7 mouse cellular contexts compared by ENCODE assay signal in genomic region chr11:96830539-96831216, GRCm38 (mm10). TPM values are rescaled to one million over a fixed set of nuclear protein-coding genes. Genes with fewer than 3 reads are reported as not detected.
A peak's percentile ranks its signal among the peaks of the same experiment; 100 is the strongest.
DNase-seq lines count a peak whose midpoint lies in the region; ATAC-seq lines count a peak whose summit lies in the region.

No protein-coding gene starts in this region.

- no peaks in the 10 kb centered on the region for H3K9me3 ChIP-seq in megakaryocyte, embryonic 14.5 days
- no peaks in the 10 kb centered on the region for H3K9me3 ChIP-seq in forebrain, embryonic 11.5 days (ENCODE audit: control insufficient read depth, low read length)
- H3K9me3 ChIP-seq in limb, embryonic 13.5 days = no peaks in the 10 kb centered on the region
- no peaks in the 10 kb centered on the region for H3K9me3 ChIP-seq in stomach, embryonic 15.5 days

- H3K27ac ChIP-seq in forebrain, embryonic 11.5 days (ENCODE audit: low read depth, low read length) = peak overlapping the region; percentile 96
- peak overlapping the region; percentile 97 for H3K27ac ChIP-seq in limb, embryonic 13.5 days
- H3K27ac ChIP-seq in stomach, embryonic 15.5 days = peak overlapping the region; percentile 98

- H3K9ac ChIP-seq in forebrain, embryonic 11.5 days (ENCODE audit: low read length) = peak overlapping the region; percentile 79
- peak overlapping the region; percentile 74 for H3K9ac ChIP-seq in limb, embryonic 13.5 days
- peak overlapping the region; percentile 61 for H3K9ac ChIP-seq in stomach, embryonic 15.5 days

- ATAC-seq in megakaryocyte, adult 5-6 weeks (ENCODE audit: poor library complexity, severe bottlenecking) = no peak
- no peak for ATAC-seq in forebrain, embryonic 11.5 days (replicated peaks; ENCODE audit: low FRiP score)
- no peak for ATAC-seq in limb, embryonic 13.5 days (ENCODE audit: low FRiP score, low read depth)
- ATAC-seq in stomach, embryonic 15.5 days (ENCODE audit: insufficient read depth, low FRiP score, low read depth) = no peak

- H3K36me3 ChIP-seq in megakaryocyte, embryonic 14.5 days (replicated peaks; ENCODE audit: low read length) = peaks cover 26% of the 10 kb centered on the region
- H3K36me3 ChIP-seq in forebrain, embryonic 11.5 days (ENCODE audit: control insufficient read depth, insufficient read depth, low read length) = no peaks in the 10 kb centered on the region
- H3K36me3 ChIP-seq in limb, embryonic 13.5 days = peaks cover 18% of the 10 kb centered on the region
- 0 out of 2 replicates have a peak, but pooled peaks cover 13% of the 10 kb centered on the region for H3K36me3 ChIP-seq in stomach, embryonic 15.5 days

- H3K4me2 ChIP-seq in forebrain, embryonic 11.5 days (ENCODE audit: low read depth, low read length, severe bottlenecking) = peak overlapping the region; percentile 64
- H3K4me2 ChIP-seq in limb, embryonic 13.5 days (replicated peaks) = peak overlapping the region; percentile 64
- H3K4me2 ChIP-seq in stomach, embryonic 15.5 days = peak overlapping the region; percentile 57

- H3K27me3 ChIP-seq in megakaryocyte, embryonic 14.5 days (replicated peaks) = peaks cover 3% of the 10 kb centered on the region
- H3K27me3 ChIP-seq in forebrain, embryonic 11.5 days (ENCODE audit: control insufficient read depth, insufficient read depth, low read length) = no peaks in the 10 kb centered on the region
- no peaks in the 10 kb centered on the region for H3K27me3 ChIP-seq in limb, embryonic 13.5 days
- H3K27me3 ChIP-seq in stomach, embryonic 15.5 days (replicated peaks) = no peaks in the 10 kb centered on the region

- H3K4me3 ChIP-seq in megakaryocyte, embryonic 14.5 days (replicated peaks) = peak overlapping the region; percentile 94
- peak overlapping the region; percentile 69 for H3K4me3 ChIP-seq in forebrain, embryonic 11.5 days (ENCODE audit: low read depth, low read length)
- peak overlapping the region; percentile 78 for H3K4me3 ChIP-seq in limb, embryonic 13.5 days
- peak overlapping the region; percentile 77 for H3K4me3 ChIP-seq in stomach, embryonic 15.5 days (replicated peaks)

- H3K4me1 ChIP-seq in megakaryocyte, embryonic 14.5 days = peaks cover 48% of the 10 kb centered on the region
- H3K4me1 ChIP-seq in forebrain, embryonic 11.5 days (replicated peaks; ENCODE audit: control insufficient read depth, insufficient read depth, low read length) = peaks cover 20% of the 10 kb centered on the region; the same call in 1 of the 2 replicates
- H3K4me1 ChIP-seq in limb, embryonic 13.5 days = peaks cover 36% of the 10 kb centered on the region
- peaks cover 31% of the 10 kb centered on the region for H3K4me1 ChIP-seq in stomach, embryonic 15.5 days

- 23% methylated on average over 13 of the region's 13 CpGs for WGBS in forebrain, embryonic 11.5 days
- WGBS in limb, embryonic 13.5 days = 22% methylated on average over 13 of the region's 13 CpGs
- 15% methylated on average over 13 of the region's 13 CpGs for WGBS in stomach, embryonic 15.5 days

- DNase-seq in forebrain, embryonic 11.5 days (ENCODE audit: low spot score) = no peak
- DNase-seq in urinary bladder, postnatal 10 days (ENCODE audit: low spot score) = no peak
- DNase-seq in cerebellum, adult 8-10 months = no peak

RNA-seq across cellular contexts. Expression of gene Nfe2l1, which starts 0.9 kb away (rescaled TPM):
- polyA plus RNA-seq in megakaryocyte, embryonic 14.5 days (2012; ENCODE audit: insufficient read depth, low replicate concordance) = 28.9 and 34.9 TPM in 2 replicates
- total RNA-seq in megakaryocyte, adult 5-6 weeks (2015) = 30.0 and 32.6 TPM in 2 replicates
- 30.2 and 31.1 TPM in 2 replicates for total RNA-seq in megakaryocyte, adult 5-6 weeks (2017)
- polyA plus RNA-seq in forebrain, embryonic 11.5 days (2014; fragmentation: Nextera tagmentation; extraction: Ambion mirVana) = 38.6 and 42.9 TPM in 2 replicates
- 68.6 and 69.3 TPM in 2 replicates for polyA plus RNA-seq in limb, embryonic 13.5 days (2015; fragmentation: Nextera tagmentation; extraction: Ambion mirVana)
- polyA plus RNA-seq in stomach, embryonic 15.5 days (2015; fragmentation: Nextera tagmentation; extraction: Ambion mirVana) = 52.6 and 54.1 TPM in 2 replicates

RNA-seq across cellular contexts. Expression of gene Copz2, which starts 19.0 kb away (rescaled TPM):
- polyA plus RNA-seq in megakaryocyte, embryonic 14.5 days (2012; ENCODE audit: insufficient read depth, low replicate concordance) = 3.4 TPM in 1 of 2 replicates, not detected in the other
- 2.0 and 4.2 TPM in 2 replicates for total RNA-seq in megakaryocyte, adult 5-6 weeks (2015)
- total RNA-seq in megakaryocyte, adult 5-6 weeks (2017) = 0.28 and 0.92 TPM in 2 replicates
- polyA plus RNA-seq in forebrain, embryonic 11.5 days (2014; fragmentation: Nextera tagmentation; extraction: Ambion mirVana) = 33.2 and 33.8 TPM in 2 replicates
- 140 and 149 TPM in 2 replicates for polyA plus RNA-seq in limb, embryonic 13.5 days (2015; fragmentation: Nextera tagmentation; extraction: Ambion mirVana)
- polyA plus RNA-seq in stomach, embryonic 15.5 days (2015; fragmentation: Nextera tagmentation; extraction: Ambion mirVana) = 124 and 125 TPM in 2 replicates

RNA-seq across cellular contexts. Expression of gene Cbx1, which starts 41.8 kb away (rescaled TPM):
- polyA plus RNA-seq in megakaryocyte, embryonic 14.5 days (2012; ENCODE audit: insufficient read depth, low replicate concordance) = 12.8 and 33.7 TPM in 2 replicates
- total RNA-seq in megakaryocyte, adult 5-6 weeks (2015) = 37.7 and 39.2 TPM in 2 replicates
- 60.2 and 60.5 TPM in 2 replicates for total RNA-seq in megakaryocyte, adult 5-6 weeks (2017)
- polyA plus RNA-seq in forebrain, embryonic 11.5 days (2014; fragmentation: Nextera tagmentation; extraction: Ambion mirVana) = 140 and 150 TPM in 2 replicates
- polyA plus RNA-seq in limb, embryonic 13.5 days (2015; fragmentation: Nextera tagmentation; extraction: Ambion mirVana) = 158 and 163 TPM in 2 replicates
- 99.1 and 99.2 TPM in 2 replicates for polyA plus RNA-seq in stomach, embryonic 15.5 days (2015; fragmentation: Nextera tagmentation; extraction: Ambion mirVana)

RNA-seq across cellular contexts. Expression of gene Snx11, which starts 53.3 kb away (rescaled TPM):
- polyA plus RNA-seq in megakaryocyte, embryonic 14.5 days (2012; ENCODE audit: insufficient read depth, low replicate concordance) = 6.3 and 9.8 TPM in 2 replicates
- total RNA-seq in megakaryocyte, adult 5-6 weeks (2015) = 8.3 and 10.3 TPM in 2 replicates
- 25.5 and 27.4 TPM in 2 replicates for total RNA-seq in megakaryocyte, adult 5-6 weeks (2017)
- 17.5 and 26.9 TPM in 2 replicates for polyA plus RNA-seq in forebrain, embryonic 11.5 days (2014; fragmentation: Nextera tagmentation; extraction: Ambion mirVana)
- 22.2 and 22.3 TPM in 2 replicates for polyA plus RNA-seq in limb, embryonic 13.5 days (2015; fragmentation: Nextera tagmentation; extraction: Ambion mirVana)
- 16.5 and 17.4 TPM in 2 replicates for polyA plus RNA-seq in stomach, embryonic 15.5 days (2015; fragmentation: Nextera tagmentation; extraction: Ambion mirVana)
